Mouse (Mus musculus): ENCODE results near the gene Lrrk2. TPM values are rescaled to one million over a fixed set of nuclear protein-coding genes. Genes with fewer than 3 reads are reported as not detected.

Lrrk2 gene
- polyA plus RNA-seq (2015; fragmentation: Nextera tagmentation; extraction: Ambion mirVana), result 6.6 and 8.7 TPM in 2 replicates

- Histone ChIP-seq H3K27ac (ENCODE audit: low read length) (peak within 1 kb of the TSS; percentile 86), H3K9me3 (ENCODE audit: low read length) (no peaks in the 10 kb centered on the region), H3K4me2 (replicated peaks; ENCODE audit: low read depth, low read length) (peak within 1 kb of the TSS; percentile 70), H3K27me3 (ENCODE audit: insufficient read depth, low read length) (no peaks in the 10 kb centered on the region), H3K9ac (replicated peaks; ENCODE audit: low read length) (peak within 1 kb of the TSS; percentile 65), H3K4me1 (ENCODE audit: insufficient read depth, low read length) (peaks cover 7% of the 10 kb centered on the region; the same call in 1 of the 2 replicates), H3K4me3 (ENCODE audit: low read length) (peak within 1 kb of the TSS; percentile 50), H3K36me3 (ENCODE audit: insufficient read depth, low read length) (no peaks in the 10 kb centered on the region)
- peak; percentile 99 for ATAC-seq (ENCODE audit: low FRiP score, low TSS enrichment)
- WGBS, result 2% methylated on average over 40 of the region's 40 CpGs
Measured at GRCm38 (mm10) chr15:91672645-91673568, at the start of gene Lrrk2. Lrrk2 (plus strand) TSS chr15:91673175.

- Histone ChIP-seq H3K27me3 (ENCODE audit: insufficient read depth, low read length) (no peaks in the 10 kb centered on the region), H3K4me3 (ENCODE audit: low read length) (no peak overlapping the region), H3K27ac (ENCODE audit: low read length) (no peak overlapping the region), H3K36me3 (ENCODE audit: insufficient read depth, low read length) (no peaks in the 10 kb centered on the region), H3K4me2 (replicated peaks; ENCODE audit: low read depth, low read length) (no peak overlapping the region), H3K4me1 (ENCODE audit: insufficient read depth, low read length) (no peaks in the 10 kb centered on the region), H3K9me3 (ENCODE audit: low read length) (no peaks in the 10 kb centered on the region), H3K9ac (replicated peaks; ENCODE audit: low read length) (no peak overlapping the region)
- WGBS, result 89% methylated on average over 2 of the region's 2 CpGs
- ATAC-seq (ENCODE audit: low FRiP score, low TSS enrichment), result no peak
Measured at GRCm38 (mm10) chr15:91624475-91624874, 48.5 kb upstream of the Lrrk2 start.

GRCm38 (mm10) chr15:91629137-91629536 lies 43.8 kb upstream of the Lrrk2 start:
- H3K36me3 ChIP-seq (ENCODE audit: insufficient read depth, low read length), result no peaks in the 10 kb centered on the region
- ATAC-seq (ENCODE audit: low FRiP score, low TSS enrichment), result no peak
- no peak overlapping the region for H3K4me2 ChIP-seq (replicated peaks; ENCODE audit: low read depth, low read length)
- H3K27ac ChIP-seq (ENCODE audit: low read length), result no peak overlapping the region
- no peaks in the 10 kb centered on the region for H3K27me3 ChIP-seq (ENCODE audit: insufficient read depth, low read length)
- no peaks in the 10 kb centered on the region for H3K9me3 ChIP-seq (ENCODE audit: low read length)
- no peak overlapping the region for H3K9ac ChIP-seq (replicated peaks; ENCODE audit: low read length)
- H3K4me3 ChIP-seq (ENCODE audit: low read length), result no peak overlapping the region
- H3K4me1 ChIP-seq (ENCODE audit: insufficient read depth, low read length), result no peaks in the 10 kb centered on the region
- WGBS, result 61% methylated on average over 3 of the region's 3 CpGs

DNA sequence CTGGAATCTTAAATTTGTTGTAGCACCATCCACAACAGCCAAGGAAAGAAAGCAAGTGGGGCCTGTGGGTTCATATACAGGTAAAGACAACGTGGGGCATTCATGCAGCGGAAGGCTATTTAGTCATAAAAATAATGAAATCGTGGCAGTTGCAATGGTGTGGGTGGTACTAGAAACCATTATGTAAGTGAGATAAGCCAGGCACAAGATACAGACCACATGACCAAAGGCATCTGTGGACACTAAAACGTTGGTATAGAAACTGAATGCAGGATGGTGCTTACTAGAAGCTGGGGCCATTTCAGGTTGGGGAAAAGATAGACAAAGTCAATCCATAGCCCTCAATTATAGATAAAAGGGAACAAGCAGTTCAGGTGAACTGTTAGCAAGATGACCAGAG lies 40.5 kb upstream of the Lrrk2 start:
- no peak for ATAC-seq (ENCODE audit: low FRiP score, low TSS enrichment)
- 82% methylated on average over 4 of the region's 4 CpGs for WGBS
- Histone ChIP-seq H3K9me3 (ENCODE audit: low read length) (no peaks in the 10 kb centered on the region), H3K27ac (ENCODE audit: low read length) (no peak overlapping the region), H3K4me2 (replicated peaks; ENCODE audit: low read depth, low read length) (no peak overlapping the region), H3K9ac (replicated peaks; ENCODE audit: low read length) (no peak overlapping the region), H3K36me3 (ENCODE audit: insufficient read depth, low read length) (no peaks in the 10 kb centered on the region), H3K4me3 (ENCODE audit: low read length) (no peak overlapping the region), H3K27me3 (ENCODE audit: insufficient read depth, low read length) (no peaks in the 10 kb centered on the region), H3K4me1 (ENCODE audit: insufficient read depth, low read length) (no peaks in the 10 kb centered on the region)

GRCm38 (mm10) chr15:91633051-91633450 lies 39.9 kb upstream of the Lrrk2 start:
- no peak overlapping the region for H3K4me2 ChIP-seq (replicated peaks; ENCODE audit: low read depth, low read length)
- no peak overlapping the region for H3K9ac ChIP-seq (replicated peaks; ENCODE audit: low read length)
- H3K4me1 ChIP-seq (ENCODE audit: insufficient read depth, low read length), result no peaks in the 10 kb centered on the region
- no peaks in the 10 kb centered on the region for H3K9me3 ChIP-seq (ENCODE audit: low read length)
- no peaks in the 10 kb centered on the region for H3K27me3 ChIP-seq (ENCODE audit: insufficient read depth, low read length)
- no peak overlapping the region for H3K27ac ChIP-seq (ENCODE audit: low read length)
- H3K36me3 ChIP-seq (ENCODE audit: insufficient read depth, low read length), result no peaks in the 10 kb centered on the region
- H3K4me3 ChIP-seq (ENCODE audit: low read length), result no peak overlapping the region
- 77% methylated on average over 9 of the region's 9 CpGs for WGBS
- no peak for ATAC-seq (ENCODE audit: low FRiP score, low TSS enrichment)

GRCm38 (mm10) chr15:91633806-91634205 lies 39.2 kb upstream of the Lrrk2 start:
- H3K4me1 ChIP-seq (ENCODE audit: insufficient read depth, low read length), result no peaks in the 10 kb centered on the region
- no peaks in the 10 kb centered on the region for H3K27me3 ChIP-seq (ENCODE audit: insufficient read depth, low read length)
- H3K4me3 ChIP-seq (ENCODE audit: low read length), result no peak overlapping the region
- H3K9ac ChIP-seq (replicated peaks; ENCODE audit: low read length), result no peak overlapping the region
- WGBS, result 58% methylated on average over 6 of the region's 6 CpGs
- no peak overlapping the region for H3K27ac ChIP-seq (ENCODE audit: low read length)
- no peak overlapping the region for H3K4me2 ChIP-seq (replicated peaks; ENCODE audit: low read depth, low read length)
- no peaks in the 10 kb centered on the region for H3K36me3 ChIP-seq (ENCODE audit: insufficient read depth, low read length)
- no peak for ATAC-seq (ENCODE audit: low FRiP score, low TSS enrichment)
- H3K9me3 ChIP-seq (ENCODE audit: low read length), result no peaks in the 10 kb centered on the region

GRCm38 (mm10) chr15:91634236-91634635 lies 38.7 kb upstream of the Lrrk2 start:
- H3K9ac ChIP-seq (replicated peaks; ENCODE audit: low read length), result no peak overlapping the region

GRCm38 (mm10) chr15:91641631-91642030 lies 31.3 kb upstream of the Lrrk2 start:
- no peak overlapping the region for H3K9ac ChIP-seq (replicated peaks; ENCODE audit: low read length)
- no peak overlapping the region for H3K4me3 ChIP-seq (ENCODE audit: low read length)
- H3K27me3 ChIP-seq (ENCODE audit: insufficient read depth, low read length), result no peaks in the 10 kb centered on the region
- 89% methylated on average over 3 of the region's 3 CpGs for WGBS
- no peaks in the 10 kb centered on the region for H3K36me3 ChIP-seq (ENCODE audit: insufficient read depth, low read length)
- no peak overlapping the region for H3K27ac ChIP-seq (ENCODE audit: low read length)
- H3K4me2 ChIP-seq (replicated peaks; ENCODE audit: low read depth, low read length), result no peak overlapping the region
- H3K9me3 ChIP-seq (ENCODE audit: low read length), result no peaks in the 10 kb centered on the region
- no peak for ATAC-seq (ENCODE audit: low FRiP score, low TSS enrichment)
- no peaks in the 10 kb centered on the region for H3K4me1 ChIP-seq (ENCODE audit: insufficient read depth, low read length)

More at GRCm38 (mm10) chr15:91634236-91634635, 38.7 kb upstream of the Lrrk2 start:
- H3K27me3 ChIP-seq (ENCODE audit: insufficient read depth, low read length), result no peaks in the 10 kb centered on the region
- H3K4me1 ChIP-seq (ENCODE audit: insufficient read depth, low read length), result no peaks in the 10 kb centered on the region
- no peak overlapping the region for H3K27ac ChIP-seq (ENCODE audit: low read length)
- no peak for ATAC-seq (ENCODE audit: low FRiP score, low TSS enrichment)
- no peaks in the 10 kb centered on the region for H3K36me3 ChIP-seq (ENCODE audit: insufficient read depth, low read length)
- 74% methylated on average over 8 of the region's 8 CpGs for WGBS
- H3K9me3 ChIP-seq (ENCODE audit: low read length), result no peaks in the 10 kb centered on the region
- no peak overlapping the region for H3K4me2 ChIP-seq (replicated peaks; ENCODE audit: low read depth, low read length)
- no peak overlapping the region for H3K4me3 ChIP-seq (ENCODE audit: low read length)

GRCm38 (mm10) chr15:91642682-91643306 lies 30.2 kb upstream of the Lrrk2 start:
- Histone ChIP-seq H3K4me1 (ENCODE audit: insufficient read depth, low read length) (no peaks in the 10 kb centered on the region), H3K27me3 (ENCODE audit: insufficient read depth, low read length) (no peaks in the 10 kb centered on the region), H3K27ac (ENCODE audit: low read length) (no peak overlapping the region), H3K9ac (replicated peaks; ENCODE audit: low read length) (no peak overlapping the region), H3K9me3 (ENCODE audit: low read length) (no peaks in the 10 kb centered on the region), H3K36me3 (ENCODE audit: insufficient read depth, low read length) (no peaks in the 10 kb centered on the region), H3K4me2 (replicated peaks; ENCODE audit: low read depth, low read length) (no peak overlapping the region), H3K4me3 (ENCODE audit: low read length) (no peak overlapping the region)
- ATAC-seq (ENCODE audit: low FRiP score, low TSS enrichment), result no peak
- 63% methylated on average over 9 of the region's 9 CpGs for WGBS
